Mouse (Mus musculus) liver, adult 2 months (tissue): ENCODE results near the gene Srcin1.

Experiments
- CTCF ChIP-seq: fragments of 200-500 bp; IDR thresholded peaks from 2 replicates; pipeline ENCODE4 v1.5.1; 2011; ENCODE audit warnings: low read depth, low read length, control low read depth
- POLR2A ChIP-seq: fragments of 200-500 bp; IDR thresholded peaks from 2 replicates; pipeline ENCODE4 v1.6.1; 2011; ENCODE audit warnings: low read length, control low read depth; ENCODE audit not compliant: insufficient read depth; ENCODE audit errors: extremely low read depth

- no peak for TF ChIP-seq POLR2A
- TF ChIP-seq CTCF, result no peak
These were observed 9.4 kb downstream of the Srcin1 start for GRCm38 (mm10) chr11:97566551-97566950.
